Mouse (Mus musculus) right cerebral cortex, postnatal 10 days (tissue): ENCODE data around the gene Epb41l1.
A peak's percentile ranks its signal among the peaks of the same experiment; 100 is the strongest.

Experiments used
- DNase-seq, 2 experiments: peaks; one replicate each; pipeline ENCODE4 v3.0.0; 2021; ENCODE audit warnings: low spot score in 2 of 2

The Epb41l1 gene

DNA sequence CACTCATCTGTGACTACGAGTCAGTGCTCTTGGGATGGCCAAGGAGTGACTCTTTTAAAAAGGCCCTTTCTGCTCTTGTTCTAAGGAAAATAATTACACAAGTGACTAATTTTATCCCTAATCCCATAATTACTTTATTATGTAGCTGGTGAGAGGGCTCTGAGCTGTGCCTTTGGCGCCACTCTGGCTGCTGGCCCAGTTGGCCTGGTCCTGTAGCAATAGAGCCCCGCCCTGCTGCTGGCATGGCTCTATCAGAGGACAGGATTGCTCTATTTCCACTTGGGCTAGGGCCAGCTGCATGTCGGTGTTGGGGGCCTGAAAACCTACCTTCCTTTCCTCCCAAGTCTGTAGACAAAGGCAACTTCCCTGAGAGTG is 36.6 kb downstream of the Epb41l1 start:
- DNase-seq: peak in 1 of 2 experiments; percentile 66

DNA sequence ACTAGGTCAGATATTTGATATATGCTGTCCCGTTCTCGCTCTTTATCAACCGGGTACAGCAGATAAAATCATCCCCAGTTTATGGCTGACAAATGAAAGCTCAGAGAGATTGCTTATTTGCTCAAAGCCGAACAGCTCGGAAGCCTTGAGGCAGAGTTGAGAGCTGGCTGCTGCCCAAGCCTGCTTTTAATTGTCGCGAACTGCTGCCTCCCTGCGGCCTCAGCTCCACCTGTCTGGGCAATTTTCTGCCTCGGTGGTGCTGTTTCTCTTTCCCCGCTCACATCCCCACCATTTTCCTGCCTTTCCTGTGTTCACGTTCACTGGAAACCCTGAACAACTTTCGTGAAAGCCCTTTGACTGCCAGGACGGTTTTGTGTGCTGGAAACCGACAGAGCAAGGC is 39.8 kb downstream of the Epb41l1 start:
- DNase-seq: peak; percentile 82

DNA sequence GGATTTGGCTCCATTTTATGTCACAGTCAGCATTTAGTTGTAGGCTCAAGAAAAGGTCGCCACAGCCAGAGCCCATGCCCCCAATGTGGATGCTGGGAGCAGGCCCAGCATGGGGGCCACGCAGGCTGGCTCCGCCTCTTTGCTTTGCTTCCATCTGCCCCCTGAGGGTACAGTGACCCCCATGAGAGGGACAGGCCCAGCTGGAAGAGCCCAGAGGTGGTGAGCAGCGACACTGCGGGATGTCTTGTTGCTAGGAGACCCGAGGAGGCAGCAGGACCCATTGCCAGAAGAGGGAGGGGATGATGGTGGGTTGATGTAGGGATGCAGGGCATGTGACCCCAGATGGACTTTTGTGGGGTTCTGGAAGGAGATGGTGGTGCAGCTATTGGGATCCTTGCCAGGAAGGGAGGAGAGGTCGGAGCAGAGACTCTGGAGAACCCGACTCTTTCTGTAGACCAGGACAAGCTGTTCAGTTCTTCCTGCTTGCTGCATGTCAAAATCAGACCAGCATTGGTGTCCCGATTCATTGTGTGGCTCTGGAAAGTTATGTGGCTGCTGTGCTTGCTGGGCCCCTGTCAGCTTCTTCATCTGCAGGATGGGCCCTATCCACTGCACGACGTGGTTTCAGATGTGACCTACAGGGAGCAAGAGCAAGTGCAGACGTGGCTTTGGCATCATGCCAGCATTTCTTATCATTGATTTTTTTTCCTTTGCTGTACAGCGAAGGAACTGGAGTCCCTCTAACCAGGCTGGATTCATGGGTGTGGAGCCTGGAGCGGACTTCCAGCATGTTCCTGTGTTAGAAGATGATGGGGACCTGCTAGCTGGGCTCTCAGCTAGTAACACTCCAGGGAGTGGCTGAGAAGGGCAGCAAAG is 41.7 kb downstream of the Epb41l1 start:
- no peak for DNase-seq

DNA sequence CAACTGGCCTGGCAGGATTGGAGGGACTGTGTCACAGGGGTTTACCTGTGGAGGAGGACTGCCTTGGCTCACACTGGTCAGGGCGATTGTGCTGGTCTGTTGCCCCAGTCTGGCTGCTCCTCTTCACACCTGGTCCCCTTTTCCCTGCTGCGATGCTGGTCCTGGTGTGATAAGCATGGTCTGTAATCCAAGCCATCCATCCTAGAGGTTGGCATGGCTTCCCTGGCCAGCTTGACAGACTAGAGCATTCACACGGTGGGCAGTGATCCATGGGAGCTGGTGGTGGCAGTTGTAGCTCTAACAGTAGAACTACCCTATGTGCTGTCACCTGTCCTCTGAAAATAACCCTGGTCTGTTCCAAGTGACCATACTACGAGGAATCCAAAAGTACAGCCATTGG is 43.7 kb downstream of the Epb41l1 start:
- no peak for DNase-seq

DNA sequence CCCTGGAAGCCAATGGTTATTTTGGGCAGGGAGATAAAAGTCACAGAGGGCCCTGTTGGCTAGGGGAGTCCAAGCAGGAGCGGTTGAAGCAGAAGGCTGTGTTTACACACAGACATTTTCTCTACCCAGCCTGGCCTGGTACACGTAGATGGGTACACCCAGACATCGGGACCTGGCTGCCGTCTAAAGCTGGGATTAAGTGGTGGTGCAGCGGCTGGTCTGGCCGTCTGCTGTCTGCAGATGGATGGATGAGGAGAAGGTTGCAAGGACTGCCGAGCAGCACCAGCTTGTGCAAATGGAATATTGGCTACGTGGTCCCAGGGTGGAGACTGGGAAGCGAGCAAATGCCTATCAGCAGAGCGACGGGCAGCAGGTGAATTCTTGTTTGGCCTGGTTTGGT is 46.8 kb downstream of the Epb41l1 start:
- DNase-seq: no peak

DNA sequence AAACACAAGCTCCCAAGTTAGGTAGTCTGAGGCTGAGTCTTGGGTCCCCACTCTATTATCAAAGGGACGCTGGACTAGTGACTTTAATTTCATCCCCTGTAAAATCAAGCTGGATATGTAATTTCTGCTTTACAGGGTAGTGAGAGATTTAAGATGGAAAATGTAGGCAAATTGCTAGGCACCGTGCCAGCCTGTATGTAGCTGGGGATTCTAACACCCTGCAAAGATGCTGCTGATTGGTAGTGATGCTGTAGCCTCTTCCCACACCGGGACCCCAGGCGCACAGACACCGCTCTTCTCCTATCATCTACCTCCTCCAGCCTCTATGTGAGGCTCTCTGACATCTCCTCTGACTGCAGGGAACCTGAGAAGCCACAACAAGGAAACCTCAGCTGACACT is 48.2 kb downstream of the Epb41l1 start:
- peak; percentile 71 to 76 for DNase-seq

DNA sequence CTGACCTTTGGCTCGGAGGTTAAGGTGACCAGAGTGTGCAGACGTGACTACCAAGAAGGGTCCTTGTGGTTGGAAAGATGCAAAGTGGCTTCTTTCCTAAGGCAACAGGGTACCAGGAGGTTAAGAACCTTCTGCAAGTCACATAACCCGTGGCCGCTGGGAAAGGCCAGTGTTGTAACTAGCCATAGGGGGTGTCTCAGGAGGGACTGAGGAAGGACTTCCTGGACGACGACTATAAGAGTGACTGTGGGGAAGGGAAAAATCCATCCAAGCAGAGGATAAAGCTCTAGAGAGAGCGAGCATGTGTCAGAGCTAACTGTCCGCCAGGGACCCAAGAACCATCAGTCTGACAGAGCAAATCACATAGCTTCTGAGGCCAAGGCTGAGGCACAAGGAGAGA is 48.8 kb downstream of the Epb41l1 start:
- no peak for DNase-seq

DNA sequence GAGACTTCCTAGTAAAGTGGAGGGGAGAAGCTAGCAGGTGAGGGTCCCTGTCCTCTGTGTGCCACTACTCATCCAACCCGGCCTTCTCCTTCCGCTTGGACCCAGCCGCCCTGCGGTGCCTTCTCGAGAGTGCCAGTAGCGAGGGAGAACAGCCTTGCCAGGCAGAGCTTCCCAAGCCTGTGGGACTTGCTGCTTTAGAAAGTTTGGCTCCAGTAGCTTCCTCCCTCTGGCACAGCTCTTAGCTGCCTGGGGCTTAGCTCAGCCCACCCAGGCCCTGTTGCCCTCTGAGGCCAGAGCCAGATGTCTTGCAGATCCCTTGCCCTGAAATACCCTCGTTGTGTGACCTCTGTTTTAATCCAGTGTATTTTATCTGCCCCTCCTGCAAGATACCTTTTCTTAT is 50.2 kb downstream of the Epb41l1 start:
- no peak for DNase-seq

DNA sequence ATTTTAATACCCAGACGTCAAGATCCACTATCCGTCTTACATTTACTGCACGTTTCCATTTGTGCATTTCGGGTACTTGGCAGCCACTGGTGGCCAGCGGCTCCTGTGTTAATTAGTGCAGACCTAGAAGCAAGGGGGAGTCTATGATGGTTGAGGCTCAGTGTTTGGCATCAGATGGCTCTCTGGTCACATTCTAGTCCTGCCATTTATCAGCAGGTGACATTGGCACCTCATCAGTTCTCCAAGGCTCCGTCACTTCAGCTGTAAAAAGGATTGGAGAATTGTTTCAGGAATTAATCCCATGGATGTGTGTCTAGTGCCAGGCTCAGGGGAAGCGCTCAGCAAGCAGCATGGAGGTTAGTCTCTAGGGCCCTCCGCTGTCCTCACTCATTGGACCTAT is 51.6 kb downstream of the Epb41l1 start:
- DNase-seq: no peak

DNA sequence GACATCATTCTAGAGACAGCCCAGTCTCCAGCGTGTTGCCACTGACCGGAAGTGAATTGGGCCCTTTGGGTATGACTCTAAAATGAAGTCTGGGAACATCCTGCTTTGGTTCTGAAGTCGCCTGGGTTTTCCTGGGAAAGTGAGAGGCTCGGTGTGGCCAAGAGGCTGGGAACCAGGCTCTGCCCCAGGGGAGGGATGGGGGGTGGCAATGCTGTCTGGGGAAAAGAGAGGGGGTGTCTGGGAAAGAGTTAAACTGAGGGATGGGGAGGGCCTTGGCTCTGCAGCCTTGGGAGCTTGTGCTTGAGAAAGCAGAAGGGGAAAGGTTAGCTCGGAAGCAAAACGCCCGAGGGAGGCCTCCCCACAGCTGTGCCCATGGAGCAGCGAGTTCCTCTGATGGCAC is 53.0 kb downstream of the Epb41l1 start:
- DNase-seq: no peak

DNA sequence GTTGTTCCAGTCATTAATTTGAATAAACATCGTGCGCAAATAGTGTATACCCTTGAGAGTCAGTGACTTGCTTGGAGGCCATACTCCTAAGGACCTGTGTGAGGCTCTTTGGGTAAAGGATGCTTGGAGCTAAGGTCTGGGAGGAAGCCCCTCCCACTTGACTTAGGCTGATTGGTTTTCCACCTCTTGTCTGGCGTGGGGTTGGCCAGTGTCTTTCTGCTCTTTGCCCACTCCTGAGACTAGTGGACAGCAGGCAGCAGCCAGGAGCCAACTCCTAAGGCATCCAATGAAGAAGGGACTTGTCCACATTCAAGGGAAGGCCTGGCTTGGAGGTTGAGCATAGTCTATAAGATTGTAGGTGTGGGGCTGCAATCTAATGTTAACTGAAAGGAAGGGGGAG is 53.4 kb downstream of the Epb41l1 start:
- no peak for DNase-seq

DNA sequence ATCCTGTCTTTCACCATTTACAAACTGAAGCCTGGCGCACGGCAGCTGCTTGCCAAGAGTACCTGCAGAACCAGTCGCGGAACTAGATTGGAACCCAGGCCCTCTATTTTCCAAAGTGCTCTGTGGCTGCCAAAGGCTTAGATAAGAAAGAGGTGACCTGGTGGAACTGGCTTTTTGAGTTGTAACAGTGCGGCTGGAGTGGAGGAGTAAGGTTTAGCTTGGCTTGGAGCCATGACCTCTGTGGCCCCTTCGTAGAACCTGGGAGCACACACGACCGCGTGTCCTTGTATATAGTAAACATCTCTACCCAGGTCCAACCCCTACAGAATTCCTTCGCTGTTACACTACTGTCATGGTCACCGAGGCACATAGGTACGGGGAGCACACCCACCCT is 54.2 kb downstream of the Epb41l1 start:
- DNase-seq: no peak

DNA sequence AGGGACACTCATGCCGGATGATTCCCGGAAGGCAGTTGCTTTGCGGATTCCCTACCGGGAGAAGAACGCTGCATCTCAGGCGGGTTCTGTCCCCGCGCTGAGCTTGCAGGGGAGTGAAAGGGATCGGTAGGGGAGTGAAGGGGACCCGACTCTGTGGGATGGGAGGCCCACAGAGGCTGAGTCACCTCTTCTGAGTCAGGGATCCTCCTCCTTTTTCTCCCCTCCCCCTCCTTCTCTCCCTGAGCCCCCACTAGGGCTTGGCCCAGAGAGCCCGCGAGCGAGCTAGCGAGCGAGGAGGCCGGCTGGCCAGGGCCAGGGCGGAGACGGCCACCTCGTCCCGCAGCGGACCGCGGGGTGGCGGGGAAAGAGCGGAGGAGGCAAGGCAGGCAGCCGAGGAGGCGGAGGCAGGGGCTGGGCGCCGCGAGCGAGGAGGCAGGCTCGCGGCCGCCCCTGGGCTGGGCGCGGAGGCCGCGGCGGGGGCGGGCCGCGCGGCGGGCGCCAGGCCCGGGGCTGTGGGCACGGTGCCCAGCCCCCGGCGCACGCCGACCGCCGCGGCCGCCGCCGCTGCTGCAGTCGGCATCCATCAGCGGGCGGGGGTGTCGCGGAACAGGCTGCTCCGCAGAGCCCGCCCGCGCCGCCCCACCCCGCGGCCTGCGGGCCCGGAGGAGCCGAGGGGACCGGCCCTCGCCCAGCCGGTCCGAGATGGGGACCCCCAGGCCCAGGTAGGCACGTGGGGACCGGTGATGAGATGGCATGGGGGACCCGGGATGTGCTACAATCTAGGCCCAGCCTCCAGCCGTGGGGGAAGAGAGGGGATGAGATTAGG is 54.8 kb downstream of the Epb41l1 start:
- DNase-seq: peak; percentile 75 to 79

DNA sequence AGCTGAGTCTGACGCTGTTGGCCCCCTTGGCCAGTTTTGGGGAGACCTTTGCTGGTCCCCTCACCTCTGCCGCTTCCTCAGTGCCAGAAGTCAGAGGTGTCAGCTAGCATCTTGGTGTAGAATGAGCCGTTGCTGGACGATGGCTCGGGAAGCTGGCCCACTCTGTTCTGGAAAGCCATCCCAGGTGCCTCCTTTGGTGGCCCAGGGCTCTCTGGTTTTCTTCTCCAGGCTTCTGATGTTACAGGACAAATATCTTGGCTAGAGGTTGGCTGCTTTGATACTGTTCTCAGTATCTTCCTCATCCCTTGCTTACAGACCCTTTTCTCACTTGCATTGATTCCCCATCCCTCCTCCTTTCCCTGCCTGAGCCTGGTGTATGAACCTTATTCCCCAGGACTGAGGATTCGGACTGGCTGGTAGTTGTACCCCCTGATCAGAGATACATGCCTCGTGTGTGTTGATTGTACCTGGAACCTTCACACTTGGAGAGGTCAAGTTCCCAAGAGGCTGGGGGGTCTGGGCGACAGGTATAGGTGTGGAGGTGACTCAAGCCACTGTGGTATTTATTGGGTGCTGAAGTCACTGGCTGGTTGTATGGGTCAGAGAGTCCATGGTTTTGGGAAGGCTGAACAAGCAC is 55.5 kb downstream of the Epb41l1 start:
- DNase-seq: no peak

DNA sequence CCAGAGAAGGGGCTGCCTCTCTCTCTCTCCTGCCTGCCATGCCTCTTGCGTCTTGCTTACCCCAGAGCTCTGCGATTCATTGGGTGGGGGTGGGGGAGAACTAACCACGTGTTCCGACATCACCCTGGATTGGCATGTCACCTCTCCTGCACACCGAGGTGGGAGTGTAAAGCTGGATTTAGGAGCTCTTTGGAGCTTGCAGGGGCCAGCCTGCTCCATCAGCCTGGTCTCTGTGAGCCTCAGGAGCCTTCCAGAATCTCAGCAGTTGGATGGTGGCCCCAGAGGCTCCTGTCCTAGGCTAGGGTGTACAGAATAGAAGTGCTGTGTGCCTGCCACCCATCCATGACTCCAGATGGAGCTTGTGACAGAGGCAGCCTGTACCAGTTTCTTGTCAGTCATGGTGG is 56.0 kb downstream of the Epb41l1 start:
- peak in 1 of 2 experiments; percentile 71 for DNase-seq

DNA sequence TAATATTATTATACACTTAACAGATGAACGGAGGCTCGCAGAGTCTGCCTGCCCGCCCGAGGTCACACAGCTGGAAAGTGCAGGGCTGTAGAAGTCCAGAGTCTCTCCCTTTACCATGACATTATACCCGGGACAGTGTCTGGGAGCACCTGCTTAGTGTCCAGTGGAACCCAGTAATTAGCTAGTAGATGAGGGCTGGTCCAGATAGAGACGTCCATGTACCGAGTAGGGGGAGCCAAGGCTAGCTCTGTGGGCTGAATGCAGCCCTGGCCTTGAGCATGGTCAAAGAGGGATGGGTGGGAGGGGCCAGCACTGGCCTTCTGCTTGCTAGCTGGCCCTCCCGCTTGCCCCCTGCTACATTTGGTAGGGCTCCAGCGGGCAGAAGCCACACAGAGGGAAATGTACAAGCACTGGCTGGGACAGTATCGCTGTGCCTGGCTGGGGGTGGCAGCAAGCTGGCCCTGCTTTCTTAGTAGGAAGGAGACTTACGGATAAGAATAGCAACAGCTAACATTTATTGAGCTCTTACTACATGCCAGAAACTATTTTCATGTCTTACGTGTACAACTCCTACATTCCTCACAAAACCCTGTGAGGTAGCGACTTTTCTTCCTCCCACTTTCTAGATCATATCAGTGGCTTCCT is 57.5 kb downstream of the Epb41l1 start:
- no peak for DNase-seq

DNA sequence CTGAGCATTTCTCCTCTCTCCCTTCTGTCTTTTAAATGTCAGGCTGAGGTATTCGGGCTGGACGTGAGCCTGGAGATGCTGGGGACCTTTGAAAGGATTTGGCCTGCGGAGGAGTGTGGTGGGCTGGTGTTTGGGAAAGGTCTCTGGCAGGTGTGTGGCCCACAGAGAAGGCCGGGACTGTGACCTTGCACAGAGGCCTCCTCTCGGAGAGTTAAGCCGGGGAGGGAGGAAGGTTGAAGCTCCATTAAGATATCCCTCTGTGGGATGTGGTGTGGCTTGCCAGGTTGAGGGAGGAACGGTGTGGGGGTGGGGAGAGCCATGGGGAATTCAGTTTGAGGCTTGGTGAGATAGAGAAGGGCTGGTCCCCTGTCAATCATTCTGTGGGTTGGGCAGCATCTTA is 59.1 kb downstream of the Epb41l1 start:
- no peak for DNase-seq

DNA sequence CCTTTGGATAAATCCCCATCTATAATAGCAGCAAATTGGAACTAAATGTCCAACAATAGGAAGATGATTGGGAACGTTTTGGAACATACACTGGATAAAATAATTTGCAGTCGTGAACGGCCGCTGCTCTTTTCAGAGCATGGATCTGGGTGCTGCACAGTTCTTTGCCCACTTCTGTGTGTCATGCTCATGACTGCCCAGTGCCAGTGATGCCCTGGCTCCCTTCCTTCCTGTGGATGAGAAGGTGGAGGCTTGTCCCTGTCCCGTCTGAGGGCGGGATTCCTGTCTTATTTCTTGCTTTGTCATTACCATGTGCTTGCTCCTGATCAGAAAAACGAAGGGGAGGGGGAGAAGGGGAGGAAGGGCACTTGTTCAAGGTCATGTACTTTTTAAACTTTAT is 59.6 kb downstream of the Epb41l1 start:
- DNase-seq: no peak

DNA sequence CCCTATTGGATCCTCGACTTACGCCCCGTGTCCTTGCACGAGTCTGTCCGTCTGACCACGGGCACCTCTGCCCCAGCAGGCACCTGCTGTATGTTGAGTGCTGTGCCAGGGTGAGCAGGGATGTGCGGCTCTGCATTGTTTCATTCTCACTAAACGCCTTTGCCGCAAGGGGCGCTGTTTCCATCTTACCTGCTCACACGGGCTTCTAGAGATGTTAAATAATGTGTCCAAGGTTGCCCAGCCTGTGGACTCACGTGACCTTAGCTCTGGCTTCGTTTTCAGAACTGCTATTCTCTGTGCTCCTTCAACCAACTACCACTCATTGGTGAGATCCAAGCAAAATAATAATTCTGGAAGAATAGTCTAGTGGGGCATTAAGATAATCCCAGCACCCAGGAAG is 61.6 kb downstream of the Epb41l1 start:
- DNase-seq: peak in 1 of 2 experiments; percentile 71

DNA sequence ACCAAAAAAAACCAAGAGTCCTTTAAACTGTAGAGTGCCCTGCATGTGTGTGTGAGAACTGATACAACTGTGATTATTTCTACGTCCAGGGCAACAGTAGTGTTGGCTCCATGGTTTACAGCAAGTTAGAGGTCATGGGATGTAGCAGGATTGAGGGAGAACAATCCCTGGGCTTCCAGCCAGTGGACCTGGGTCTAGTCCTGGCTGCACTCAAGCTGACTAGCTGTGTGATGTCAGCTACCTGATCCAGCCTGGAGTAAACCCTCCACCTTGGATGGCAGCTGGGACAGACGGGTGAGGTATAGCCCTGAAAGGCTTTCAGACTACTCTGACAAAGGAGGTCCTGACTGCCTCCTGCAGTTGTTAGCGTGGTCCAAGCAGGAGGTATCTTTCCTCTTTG is 62.1 kb downstream of the Epb41l1 start:
- no peak for DNase-seq

DNA sequence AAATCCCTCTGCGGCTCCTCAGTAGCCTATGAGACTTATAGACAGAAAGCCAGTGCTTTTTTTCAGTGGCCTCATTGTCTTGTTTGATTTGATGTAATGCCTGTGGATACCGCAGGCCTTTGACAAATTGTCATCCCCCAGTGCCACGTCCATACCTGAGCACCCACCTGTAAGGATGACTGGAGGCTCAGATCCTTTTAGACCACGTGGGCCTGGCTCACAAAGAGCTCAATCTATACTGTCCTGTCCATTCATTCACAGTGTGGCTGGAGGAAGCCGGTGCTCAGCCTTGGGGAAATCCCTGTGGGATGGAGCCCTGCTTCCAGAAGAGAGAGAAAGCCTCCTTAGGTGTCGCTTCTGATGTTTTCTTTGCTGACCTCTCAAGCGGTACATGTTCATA is 62.5 kb downstream of the Epb41l1 start:
- DNase-seq: no peak

DNA sequence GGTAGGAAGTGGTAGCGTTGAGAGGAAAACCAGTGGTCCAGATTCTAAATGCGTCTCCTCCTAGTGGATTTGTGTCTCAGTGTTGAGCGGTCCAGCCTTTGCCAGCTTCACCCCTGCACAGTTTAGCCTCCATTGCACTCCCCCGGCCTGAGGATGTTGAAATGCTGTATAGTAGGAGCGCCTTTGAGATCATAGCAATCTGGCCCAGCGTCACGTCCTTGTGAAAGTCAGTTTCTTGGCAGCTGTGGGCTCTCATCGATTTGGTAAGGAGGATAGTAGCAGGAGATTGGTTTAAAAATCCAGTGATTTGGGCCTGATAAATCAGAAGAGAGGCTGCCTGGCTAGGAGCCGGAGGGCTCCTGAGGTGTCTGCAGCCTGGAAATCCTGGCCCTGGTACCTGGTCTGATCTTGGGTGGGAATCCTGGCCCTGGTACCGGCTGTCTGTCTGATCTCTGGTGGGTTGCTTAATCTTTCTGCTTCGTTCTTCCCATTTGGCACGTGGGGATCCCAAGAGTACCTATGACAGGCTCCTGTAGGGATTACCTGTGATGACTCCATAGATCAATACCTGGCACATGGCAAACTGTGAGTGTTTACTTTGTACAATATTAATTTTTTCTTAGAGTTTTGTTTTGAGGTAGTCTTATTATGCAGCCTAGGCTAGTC is 65.5 kb downstream of the Epb41l1 start:
- no peak for DNase-seq
